Mouse (Mus musculus): Measurements from ENCODE around the gene Pdss2.
"Not testable (repeated sequence)": the region's sequence is repeated elsewhere in the genome, so short reads cannot be mapped to it uniquely, and the experiment has no call there.

Pdss2 gene

DNA sequence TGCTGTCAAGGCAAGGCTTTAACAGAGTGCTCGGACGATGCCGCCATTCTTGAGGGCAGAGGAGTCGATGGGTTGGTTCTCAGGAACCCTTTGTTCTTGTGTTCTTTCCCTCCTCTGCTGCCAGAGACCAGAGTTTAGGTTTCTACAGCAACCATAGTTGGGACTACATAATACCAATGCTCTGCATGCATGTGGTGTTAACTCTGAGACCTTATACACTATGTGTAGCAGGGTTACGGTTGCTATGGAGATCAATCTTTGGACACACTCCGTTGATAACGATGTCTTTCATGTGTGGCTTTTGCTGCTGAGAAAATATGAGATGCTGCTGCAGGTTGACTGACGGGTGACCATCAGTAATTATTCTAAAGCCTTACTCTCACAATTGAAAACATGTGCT lies 20.9 kb downstream of the Pdss2 start:
- in situ Hi-C loops (cut with MboI), result no loop called here

DNA sequence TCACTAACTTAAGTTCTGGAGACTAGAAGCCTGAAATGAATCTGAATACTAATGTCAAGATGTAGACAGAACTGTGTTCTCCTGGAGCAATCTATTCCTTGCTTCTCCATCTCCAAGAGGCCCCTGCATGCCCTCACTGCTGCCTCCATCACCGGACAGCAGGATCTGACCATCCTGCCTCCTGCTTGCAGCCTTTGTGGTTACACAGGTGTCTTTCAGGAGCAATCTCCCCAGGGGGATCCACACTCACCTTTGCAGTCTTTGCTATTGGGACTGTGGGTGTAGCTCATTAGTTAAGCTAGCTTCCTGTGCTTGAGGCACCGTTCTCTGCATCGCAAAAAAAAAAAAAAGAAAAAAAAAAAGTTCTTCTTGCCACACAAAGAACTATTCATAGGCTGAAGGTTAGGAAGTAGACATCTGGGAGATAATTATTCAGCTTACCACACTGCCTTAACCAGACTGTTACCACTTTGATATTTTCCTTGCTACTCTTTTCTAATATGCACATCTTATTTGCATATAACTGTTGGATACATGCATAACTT lies 23.0 kb downstream of the Pdss2 start:
- in situ Hi-C loops (cut with MboI), result no loop called here

DNA sequence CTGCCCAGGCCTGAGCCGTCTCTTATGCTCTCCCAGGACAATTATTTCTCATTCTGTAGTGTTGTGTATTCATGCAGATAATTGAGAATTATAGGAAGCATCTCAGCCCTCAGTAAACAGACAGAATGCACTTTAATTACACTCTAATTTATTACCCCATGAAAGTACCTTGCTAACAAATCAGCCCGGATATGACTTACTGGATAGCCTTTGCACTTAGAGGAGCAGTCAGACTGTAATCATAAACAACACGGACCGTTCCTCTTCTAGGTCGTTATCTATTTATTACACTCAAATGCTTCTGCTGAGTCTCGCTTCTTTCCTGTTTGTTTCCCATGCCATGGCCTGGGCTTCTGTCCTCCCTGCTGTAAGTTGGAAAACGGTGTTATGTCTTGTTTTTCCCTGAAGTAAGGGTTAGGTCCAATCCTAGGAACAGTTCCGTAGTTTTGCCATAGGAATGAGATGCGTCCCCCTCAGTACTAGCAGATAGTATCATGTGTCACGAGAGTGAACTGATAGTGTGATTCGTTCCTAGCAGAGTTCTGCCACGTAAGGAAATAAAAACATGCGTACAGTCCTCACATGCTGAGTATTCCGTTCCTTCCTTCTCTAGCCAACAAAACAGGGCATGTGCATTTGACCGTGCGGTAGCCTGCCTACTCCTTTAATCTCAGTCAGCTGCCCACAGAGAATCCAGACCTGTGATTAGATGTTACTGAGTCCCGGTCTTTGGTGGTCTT lies 24.3 kb downstream of the Pdss2 start:
- in situ Hi-C loops (cut with MboI), result no loop called here

DNA sequence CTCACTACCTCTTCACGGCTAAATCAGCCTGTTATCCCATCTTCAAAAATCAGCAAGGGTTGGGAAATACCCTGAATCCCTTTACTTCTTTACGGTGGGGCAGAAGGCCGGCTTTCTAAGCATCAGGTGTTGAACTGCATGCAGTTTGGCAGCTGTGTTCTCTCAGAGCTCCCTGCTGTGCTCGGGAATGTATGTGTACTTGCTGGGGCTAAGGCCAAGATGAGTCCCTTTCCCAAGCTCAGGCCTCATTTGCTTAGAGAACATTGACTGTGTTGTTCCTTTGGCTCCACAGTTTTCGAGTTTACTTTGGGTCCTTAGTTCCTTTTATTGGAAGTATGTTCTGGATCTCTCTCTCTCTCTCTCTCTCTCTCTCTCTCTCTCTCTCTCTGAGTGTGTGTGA lies 26.7 kb downstream of the Pdss2 start:
- in situ Hi-C loops (cut with MboI), result no loop called here

DNA sequence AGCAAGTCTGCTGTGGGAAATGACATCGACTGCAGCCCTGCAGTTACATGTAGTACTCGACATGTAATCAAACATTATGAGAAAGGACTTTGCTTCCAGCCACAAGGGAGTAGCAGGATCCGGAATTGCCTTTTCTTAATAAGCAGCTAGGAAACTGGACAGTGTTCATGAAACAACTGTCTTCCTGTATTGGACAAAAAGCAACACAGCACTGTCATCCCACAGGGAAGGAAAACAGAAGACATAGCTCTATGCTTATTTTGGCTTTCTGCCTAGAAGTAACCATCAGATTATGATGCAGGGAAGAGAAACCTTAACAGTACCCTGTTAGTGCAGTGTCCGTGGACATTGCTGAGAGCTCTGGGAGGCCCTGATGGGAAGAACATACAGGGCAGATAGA lies 31.0 kb downstream of the Pdss2 start:
- in situ Hi-C loops (cut with MboI), result no loop called here

DNA sequence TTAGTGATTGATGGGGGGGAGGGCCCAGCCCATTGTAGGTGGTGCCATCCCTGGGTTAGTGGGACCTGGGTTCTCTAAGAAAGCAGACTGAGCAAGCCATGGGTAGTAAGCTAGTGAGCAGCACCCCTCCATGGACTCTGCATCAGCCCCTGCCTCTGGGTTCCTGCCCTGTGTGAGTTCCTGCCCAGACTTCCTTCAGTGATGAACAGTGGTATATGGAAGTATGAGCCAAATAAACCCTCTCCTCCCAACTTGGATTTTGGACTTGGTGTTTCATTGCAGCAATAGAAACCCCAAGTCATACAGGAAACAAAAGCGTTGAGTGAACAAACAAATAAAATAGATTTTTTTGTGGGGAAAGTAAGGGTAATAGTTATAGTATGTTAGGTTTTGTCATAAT lies 35.7 kb downstream of the Pdss2 start:
- in situ Hi-C loops (cut with MboI), result not testable (repeated sequence)

DNA sequence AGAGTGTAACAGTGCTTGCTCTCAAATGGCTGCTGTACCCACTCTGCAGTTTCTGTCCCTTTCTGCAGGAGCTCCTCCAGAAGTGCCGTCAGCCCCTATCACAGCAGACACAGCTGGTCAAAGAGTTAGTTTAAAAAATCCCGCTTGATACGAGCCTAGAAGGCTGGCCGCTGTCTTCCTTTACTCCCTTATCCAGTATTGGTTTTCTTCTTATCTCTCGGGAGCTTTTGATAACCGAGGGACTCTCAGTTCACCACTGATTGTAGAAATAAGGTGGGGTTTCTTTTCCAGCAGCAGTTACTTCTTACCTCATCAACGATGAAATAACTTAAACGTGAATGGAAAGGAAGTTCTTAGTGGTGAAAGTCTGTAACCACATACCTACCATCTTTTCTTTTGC lies 36.2 kb downstream of the Pdss2 start:
- in situ Hi-C loops (cut with MboI), result not testable (repeated sequence)

DNA sequence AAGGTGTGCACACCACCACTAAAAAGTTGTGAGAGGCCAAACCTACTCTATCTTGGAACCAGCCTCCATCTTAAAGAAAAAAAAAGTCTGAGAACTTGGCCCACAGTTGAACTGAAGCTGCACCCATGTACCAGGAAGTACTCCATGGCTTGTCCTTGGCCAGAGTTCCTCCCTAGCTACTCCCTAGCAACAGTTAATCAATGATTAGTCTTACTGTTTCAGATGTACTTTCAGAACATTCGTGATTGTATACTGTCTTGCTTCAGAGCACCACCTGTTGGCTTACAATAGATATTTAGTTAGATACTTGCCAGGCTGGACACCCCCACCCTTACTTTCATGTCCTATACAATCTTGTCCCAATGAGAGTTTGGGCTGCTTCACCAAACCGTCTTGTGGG lies 50.0 kb downstream of the Pdss2 start:
- in situ Hi-C loops (cut with MboI), result no loop called here

DNA sequence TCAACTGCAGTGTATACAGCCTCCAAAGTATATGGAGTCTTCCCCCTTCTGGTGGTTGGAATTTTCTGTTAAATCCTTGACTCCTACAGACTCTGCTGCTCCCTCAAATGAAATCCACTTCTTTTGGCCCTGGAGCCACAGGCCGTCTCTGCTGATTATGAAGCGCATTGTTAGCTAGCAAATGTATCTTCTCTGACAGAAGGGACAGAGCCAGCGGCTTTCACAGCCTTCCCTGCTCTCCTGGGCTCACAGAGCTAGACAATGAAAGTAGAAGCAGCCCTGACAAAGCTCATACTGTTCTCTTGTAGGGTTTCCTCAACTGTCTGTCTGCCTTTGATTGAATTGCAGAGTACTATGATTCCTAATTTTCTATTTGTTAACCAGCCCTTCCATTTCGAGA lies 51.1 kb downstream of the Pdss2 start:
- in situ Hi-C loops (cut with MboI), result no loop called here

DNA sequence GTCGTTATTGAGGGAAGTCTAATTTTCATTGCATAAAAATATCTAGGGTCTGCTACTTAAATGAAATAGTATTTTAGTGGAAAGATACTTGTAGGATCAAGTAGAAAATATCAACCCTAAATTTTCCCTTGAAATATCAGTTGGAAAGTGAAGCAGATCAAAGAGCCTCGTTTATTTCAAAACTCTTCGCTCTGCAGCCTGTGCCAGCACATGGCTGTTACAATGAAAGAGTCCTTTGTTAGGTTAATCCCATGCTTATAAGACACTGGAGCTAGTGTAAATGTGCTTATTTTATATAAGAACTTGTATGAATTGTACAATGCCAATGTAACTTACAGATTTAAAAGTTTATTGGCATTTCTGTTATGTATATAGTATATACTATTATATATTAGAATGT lies 51.8 kb downstream of the Pdss2 start:
- in situ Hi-C loops (cut with MboI), result no loop called here

DNA sequence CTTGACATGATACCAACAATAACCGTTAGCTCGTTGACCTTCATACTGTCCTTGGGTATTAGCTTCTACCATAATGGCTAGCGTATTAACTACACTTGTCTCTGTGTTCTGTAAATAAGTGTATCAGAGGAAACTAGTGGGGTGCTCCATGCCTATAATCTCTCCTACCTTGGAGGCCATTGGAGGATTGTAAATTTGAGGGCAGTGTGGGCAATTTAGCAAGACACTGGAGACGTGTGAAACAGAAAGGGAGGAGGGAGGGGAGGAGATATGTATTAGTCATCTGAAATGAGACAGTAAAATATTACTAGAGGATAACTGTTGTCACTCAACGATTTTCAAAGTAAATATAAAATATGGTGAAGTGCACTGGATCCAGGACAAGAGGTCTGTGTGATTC lies 54.2 kb downstream of the Pdss2 start:
- in situ Hi-C loops (cut with MboI), result no loop called here

DNA sequence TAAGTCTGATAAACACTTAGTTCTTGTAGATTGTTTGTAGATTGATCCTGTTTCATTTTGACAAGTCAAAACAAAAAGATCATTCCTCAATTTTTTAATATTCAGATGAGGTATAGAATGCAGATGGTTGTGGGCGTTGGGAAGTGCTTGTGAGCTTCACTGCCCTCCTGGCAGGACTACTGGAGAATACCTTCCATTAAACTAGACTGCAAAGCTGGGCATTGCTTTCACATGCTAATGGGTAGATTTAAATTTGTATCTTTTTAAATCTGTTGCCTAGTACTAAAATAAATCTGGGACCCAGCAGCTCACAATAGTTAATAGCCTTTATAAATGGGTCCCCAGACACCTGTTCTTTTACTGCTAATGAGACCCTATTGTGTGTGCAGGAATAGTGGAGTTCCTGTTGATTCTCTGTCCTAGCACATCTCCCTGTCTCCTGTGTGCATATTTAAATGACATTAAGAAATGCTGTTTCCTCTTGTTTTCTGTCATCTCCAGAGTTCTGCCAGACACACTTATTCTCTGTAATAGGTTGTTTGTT lies 54.9 kb downstream of the Pdss2 start:
- in situ Hi-C loops (cut with MboI), result no loop called here

DNA sequence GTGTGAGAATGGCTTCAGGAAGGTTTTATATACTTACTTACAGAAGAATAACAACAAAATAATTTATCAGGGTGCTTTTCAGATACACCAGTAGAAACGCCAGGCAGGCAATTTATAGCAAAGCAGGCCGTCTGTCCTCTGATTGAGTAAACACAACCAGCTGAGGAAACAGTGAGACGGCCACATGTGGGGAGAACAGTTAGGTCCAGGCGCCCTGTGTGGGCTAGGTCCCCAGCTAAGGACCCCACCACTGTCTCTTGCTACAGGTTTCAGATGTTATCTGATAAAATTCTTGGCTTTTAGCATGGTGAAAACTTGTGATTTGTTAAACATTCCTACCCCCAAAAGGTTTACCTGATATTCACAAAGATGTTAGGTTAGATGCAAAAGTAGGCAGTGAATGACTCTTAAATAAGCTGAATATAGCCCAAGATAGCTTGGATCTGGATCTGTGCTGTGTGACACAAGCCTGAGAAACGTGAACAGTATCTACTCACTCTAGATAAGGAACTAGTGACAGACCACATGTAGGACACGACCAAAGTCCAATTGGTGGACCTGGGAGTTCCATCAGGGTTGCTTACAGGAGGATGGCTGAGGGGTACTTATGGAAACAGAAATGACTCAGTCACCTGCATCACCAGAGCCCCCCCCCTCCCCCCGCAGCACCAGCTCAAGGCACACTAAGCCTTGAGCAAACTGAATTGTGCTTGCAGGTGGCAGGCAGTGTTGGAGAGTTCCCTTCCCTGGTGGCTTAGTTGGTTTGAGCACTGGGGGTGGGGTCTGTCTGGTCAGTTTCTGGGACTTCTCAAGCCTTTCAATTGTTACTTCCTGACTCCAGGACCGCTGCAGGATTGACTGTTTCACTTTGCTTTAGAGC lies 56.2 kb downstream of the Pdss2 start:
- in situ Hi-C loops (cut with MboI), result no loop called here

DNA sequence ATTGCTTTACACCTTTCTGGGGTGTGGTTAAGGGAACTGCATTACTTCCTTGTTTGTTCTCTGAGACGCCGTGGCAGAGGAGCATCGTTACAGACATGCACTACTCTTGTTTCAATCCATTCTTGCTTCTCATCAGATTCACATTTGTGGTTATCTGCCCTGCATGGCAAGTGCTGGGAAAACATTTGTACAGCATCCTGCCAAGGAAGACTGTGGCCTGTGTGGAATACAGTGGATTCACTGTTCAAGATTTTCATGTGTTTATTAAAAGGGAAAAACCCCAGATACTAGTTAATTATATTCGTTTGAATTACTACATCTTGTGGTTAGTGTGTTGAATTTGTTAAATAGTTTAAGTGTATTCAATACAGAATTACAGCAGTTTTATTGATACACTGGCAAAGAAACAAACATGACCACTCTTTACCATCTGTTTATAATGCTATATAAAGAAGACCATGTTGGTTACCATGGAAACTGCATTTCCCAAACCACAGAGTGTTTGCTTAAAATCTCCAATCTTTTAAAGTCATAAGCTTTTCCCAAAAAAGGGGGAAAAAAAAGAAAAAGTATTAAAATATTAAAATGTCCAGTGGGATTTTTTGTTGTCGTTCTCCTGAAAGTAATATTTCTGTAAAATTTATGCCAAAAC lies 58.5 kb downstream of the Pdss2 start:
- in situ Hi-C loops (cut with MboI), result no loop called here

DNA sequence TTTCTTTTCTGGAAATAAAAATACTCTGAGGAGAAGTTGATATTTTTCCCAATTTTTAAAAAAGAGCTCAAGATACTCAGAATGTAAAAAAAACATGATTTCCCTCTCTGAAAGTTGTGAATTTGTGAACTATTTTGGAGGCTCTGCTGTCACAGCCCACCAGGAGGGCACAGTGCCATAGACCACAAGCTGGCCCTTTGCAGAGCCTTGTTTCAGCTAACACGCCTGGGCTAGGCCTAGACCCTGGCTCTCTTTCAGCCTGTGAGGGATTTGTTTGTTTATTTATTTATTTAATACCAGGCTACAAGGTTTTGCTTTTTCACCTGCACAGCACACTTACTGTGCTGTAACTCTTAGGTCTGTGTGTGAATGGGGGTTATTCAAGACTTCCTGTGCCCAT lies 64.3 kb downstream of the Pdss2 start:
- in situ Hi-C loops (cut with MboI), result no loop called here

DNA sequence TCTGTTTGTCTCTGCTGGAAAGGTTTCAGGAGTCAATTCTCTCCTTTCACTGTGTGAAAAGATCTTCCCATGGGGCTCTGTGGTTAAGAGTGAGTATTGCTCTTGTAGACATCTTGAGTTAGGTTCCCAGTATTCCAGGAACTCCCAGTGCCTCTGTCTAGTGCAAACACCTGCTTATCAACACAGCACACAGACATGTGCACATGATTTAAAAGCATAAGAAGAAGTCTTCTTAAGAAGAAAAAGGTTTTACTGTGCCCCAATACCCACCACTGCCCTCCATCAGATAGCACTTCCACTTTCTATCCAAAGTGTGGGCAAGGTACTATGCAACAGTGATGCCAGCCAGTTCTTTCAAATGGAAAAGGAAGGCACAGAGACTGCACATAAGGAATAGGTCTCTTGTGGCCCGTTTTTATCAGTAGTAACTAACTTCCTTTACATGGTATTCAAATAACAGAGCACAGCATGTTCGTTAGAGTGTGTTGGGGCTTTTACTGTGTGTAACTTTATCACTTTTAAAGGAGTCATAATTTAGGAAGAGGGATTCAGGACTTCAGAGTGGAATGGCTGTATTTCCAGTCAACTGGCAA lies 69.4 kb downstream of the Pdss2 start:
- in situ Hi-C loops (cut with MboI), result no loop called here

DNA sequence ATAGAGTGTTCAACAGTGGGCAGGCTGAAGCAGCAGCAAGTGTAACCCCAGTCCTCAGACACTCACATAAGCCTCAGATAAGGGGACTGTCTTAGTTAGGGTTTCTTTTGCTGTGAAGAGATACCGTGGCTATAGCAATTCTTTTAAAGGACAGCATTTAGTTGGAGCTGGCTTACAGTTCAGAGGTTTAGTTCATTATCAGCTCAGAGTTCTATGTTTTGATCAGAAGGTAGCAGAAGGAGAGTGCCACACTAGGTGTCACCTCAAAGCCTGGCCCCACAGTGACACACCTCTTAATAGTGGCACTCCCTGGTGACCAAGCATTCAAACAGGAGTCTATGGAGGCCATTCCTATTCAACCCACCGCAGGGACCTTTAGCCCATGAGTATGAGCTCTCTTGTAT lies 70.0 kb downstream of the Pdss2 start:
- in situ Hi-C loops (cut with MboI), result no loop called here

DNA sequence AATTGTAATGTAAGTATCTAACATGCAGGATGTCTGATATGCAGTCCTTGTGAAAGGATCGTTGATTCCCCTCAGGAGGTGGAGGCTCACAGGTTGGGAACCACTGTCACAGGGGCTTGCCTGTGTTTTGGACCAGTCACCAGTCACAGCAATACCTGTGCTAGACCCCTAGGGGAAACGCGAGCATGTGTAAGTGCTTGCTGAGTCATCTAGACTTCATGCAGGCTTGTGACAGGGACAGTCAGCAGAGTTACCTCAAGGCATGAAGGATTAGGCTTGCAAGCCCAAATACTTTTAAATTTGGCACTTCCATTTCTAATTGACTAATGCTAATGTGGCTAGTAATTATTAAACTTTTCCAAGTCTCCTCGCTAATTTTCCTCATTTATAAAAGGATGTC lies 71.2 kb downstream of the Pdss2 start:
- in situ Hi-C loops (cut with MboI), result no loop called here

DNA sequence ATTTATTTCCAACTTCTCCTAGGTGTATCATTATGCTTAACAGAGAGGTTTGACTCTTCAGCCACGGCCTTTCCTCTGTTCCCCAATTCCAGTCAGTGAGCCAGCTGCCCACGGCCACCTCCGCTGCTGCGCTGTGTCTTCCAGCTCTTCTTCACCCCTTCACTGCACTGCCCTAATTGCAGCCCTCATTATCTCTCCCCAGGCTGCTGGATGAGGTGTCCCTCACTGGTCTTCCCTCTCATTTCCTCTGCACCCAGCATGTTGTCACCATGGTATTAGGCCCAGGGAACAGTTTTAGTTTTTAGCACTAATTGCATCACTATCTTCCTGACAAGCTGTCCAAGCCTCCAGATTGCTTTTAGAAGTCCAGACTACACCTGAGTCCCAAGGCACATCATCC lies 73.0 kb downstream of the Pdss2 start:
- in situ Hi-C loops (cut with MboI), result no loop called here

DNA sequence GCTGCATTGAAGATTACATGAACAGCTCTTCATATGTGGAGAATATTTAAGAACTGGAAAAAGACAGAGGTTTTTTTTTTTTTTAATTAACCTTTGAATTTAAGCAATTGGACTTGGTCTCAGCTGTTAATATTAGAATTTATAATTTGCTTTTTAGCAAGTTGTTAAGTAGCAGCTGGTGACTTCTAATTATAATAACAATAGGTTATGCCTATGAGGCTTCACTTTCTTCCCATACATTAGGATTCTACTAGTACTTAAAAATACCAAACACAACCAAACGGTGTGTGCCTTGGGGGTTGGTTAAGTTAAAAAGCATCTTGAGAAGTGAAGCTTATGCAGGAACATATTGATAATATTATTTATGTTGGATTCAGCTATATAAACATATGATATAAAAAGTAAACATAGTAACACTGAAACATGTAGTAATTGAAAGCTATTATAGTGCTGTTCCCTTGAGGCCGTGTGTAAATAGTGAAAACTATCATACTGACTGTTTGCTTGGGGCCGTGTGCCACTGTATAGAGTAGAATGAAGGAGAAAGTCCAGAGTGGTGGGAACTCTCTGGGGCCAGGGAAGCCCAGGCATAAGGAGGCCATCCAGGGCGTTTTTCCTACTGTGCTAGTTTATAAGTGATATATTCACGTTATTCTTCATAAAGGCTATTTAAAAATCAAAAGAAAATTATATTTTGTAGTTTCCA lies 87.0 kb downstream of the Pdss2 start:
- in situ Hi-C loops (cut with MboI), result no loop called here

DNA sequence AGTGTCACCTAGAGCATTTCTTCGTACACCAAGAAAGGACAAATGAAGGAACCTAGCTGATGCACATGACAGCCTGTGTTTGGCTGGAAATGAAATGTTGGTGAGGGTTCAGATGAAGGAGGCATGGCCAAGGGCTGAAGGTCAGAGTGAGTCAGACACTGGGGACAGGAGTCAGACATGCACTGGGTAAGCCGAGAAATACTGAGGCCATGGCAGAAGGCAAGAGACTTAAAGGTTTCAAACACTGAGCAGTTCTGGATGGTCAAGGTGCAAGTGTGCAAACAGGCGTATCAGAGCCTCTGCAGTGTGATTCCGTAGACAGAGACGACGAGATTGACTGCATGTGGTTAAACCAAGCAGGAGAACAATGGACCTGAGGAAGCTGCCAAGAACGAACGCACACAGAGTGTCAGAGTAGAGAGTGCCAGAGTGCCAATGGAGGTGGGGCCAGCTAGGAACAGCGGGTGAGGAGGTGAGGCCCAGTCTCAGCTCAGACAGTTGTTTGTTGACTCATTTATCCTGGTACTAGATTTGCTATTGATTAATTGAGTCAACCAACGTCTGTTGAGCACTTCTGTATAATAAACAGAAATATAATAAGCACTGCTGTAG lies 89.6 kb downstream of the Pdss2 start:
- in situ Hi-C loops (cut with MboI), result no loop called here
